Mouse (Mus musculus) lung, embryonic 14.5 days (tissue): ENCODE results near the gene Megf6. TPM values are rescaled to one million over a fixed set of nuclear protein-coding genes. Genes with fewer than 3 reads are reported as not detected.

Experiments used
- ATAC-seq: fragments of 200-750 bp; cut with Nextera tagmentation; 2 replicates; pipeline ENCODE4 v1.8.0; 2017; ENCODE audit warnings: mild to moderate bottlenecking, moderate TSS enrichment, moderate library complexity; ENCODE audit not compliant: insufficient read depth
- DNase-seq: peaks from one replicate; pipeline ENCODE4 v3.0.0-alpha.2; 2015
- H3K27ac ChIP-seq: fragments of 300-500 bp; sonication (generic); 2 replicates; pipeline ENCODE4 v1.5.1; 2014; ENCODE audit warnings: low read depth, mild to moderate bottlenecking, moderate library complexity
- H3K27me3 ChIP-seq: fragments of 300-500 bp; sonication (generic); 2 replicates; pipeline ENCODE4 v1.6.1; 2014; ENCODE audit warnings: low read length, control low read depth; ENCODE audit not compliant: insufficient read depth
- H3K36me3 ChIP-seq: fragments of 300-500 bp; sonication (generic); 2 replicates; pipeline ENCODE4 v1.6.1; 2014; ENCODE audit warnings: control low read depth; ENCODE audit not compliant: insufficient read depth
- H3K4me1 ChIP-seq: fragments of 300-500 bp; sonication (generic); 2 replicates; pipeline ENCODE4 v1.6.1; 2014; ENCODE audit warnings: antibody characterized with exemption, control low read depth; ENCODE audit not compliant: insufficient read depth
- H3K4me2 ChIP-seq: fragments of 300-500 bp; sonication (generic); 2 replicates; pipeline ENCODE4 v1.6.1; 2014; ENCODE audit warnings: mild to moderate bottlenecking
- H3K4me3 ChIP-seq: fragments of 300-500 bp; sonication (generic); 2 replicates; pipeline ENCODE4 v1.5.1; 2014; ENCODE audit warnings: low read depth, low read length
- H3K9ac ChIP-seq: fragments of 300-500 bp; sonication (generic); 2 replicates; pipeline ENCODE4 v1.6.1; 2014
- H3K9me3 ChIP-seq: fragments of 300-500 bp; sonication (generic); 2 replicates; pipeline ENCODE4 v1.6.1; 2016; ENCODE audit warnings: low read depth, low read length, control low read depth
- CTCF ChIP-seq: IDR thresholded peaks from 2 replicates; pipeline ENCODE4 v1.5.1; 2016; ENCODE audit warnings: antibody characterized with exemption, low read depth
- WGBS: fragments of 180-500 bp; shearing (Covaris S2); extraction: QIAGEN DNeasy Blood & Tissue Kit; methylation state at CpG from one replicate; pipeline ENCODE4 v1.1.7; 2014; 5-methylcytosine and 5-hydroxymethylcytosine counted together
- polyA plus RNA-seq: library from polyadenylated mRNA; unstranded; fragments of >200 nt; fragmentation: Nextera tagmentation; extraction: Ambion mirVana; gene quantifications from 2 replicates; pipeline ENCODE4 v1.2.1, GENCODE M21; 2014

Megf6 gene
- polyA plus RNA-seq, 1 experiment from 2014 or later = 14.8 TPM

- Histone ChIP-seq H3K4me3 (peak within 1 kb of the TSS; percentile 75), H3K9ac (peak within 1 kb of the TSS; percentile 79), H3K27me3 (peaks cover 47% of the 10 kb centered on the region), H3K4me2 (peak within 1 kb of the TSS; percentile 89), H3K27ac (peak within 1 kb of the TSS; percentile 74), H3K36me3 (peaks cover 17% of the 10 kb centered on the region; the same call in 1 of the 2 replicates), H3K4me1 (0 out of 2 replicates have a peak, but pooled peaks cover 6% of the 10 kb centered on the region), H3K9me3 (no peaks in the 10 kb centered on the region)
- no peak for TF ChIP-seq CTCF
- 2% methylated on average over 49 of the region's 49 CpGs for WGBS
- DNase-seq (peak; percentile 95), ATAC-seq (peak; percentile 95)
Measured at GRCm38 (mm10) chr4:154142211-154143040, 28.1 kb upstream of the Megf6 start, which contains the start of gene Wrap73. Gene Wrap73, plus strand, starts transcription at chr4:154142372.

- Histone ChIP-seq H3K9me3 (no peaks in the 10 kb centered on the region), H3K27me3 (peaks cover 24% of the 10 kb centered on the region), H3K4me3 (no peak overlapping the region), H3K9ac (no peak overlapping the region), H3K4me2 (no peak overlapping the region), H3K27ac (no peak overlapping the region), H3K36me3 (peaks cover 22% of the 10 kb centered on the region; the same call in 1 of the 2 replicates), H3K4me1 (0 out of 2 replicates have a peak, but pooled peaks cover 6% of the 10 kb centered on the region)
- WGBS = 71% methylated on average over 3 of the region's 3 CpGs
- no peak for TF ChIP-seq CTCF
- no peak for DNase-seq
- no peak for ATAC-seq
Measured at GRCm38 (mm10) chr4:154144712-154145111, 25.8 kb upstream of the Megf6 start.

GRCm38 (mm10) chr4:154146342-154146741 lies 24.2 kb upstream of the Megf6 start:
- Histone ChIP-seq H3K9me3 (no peaks in the 10 kb centered on the region), H3K27ac (no peak overlapping the region), H3K27me3 (peaks cover 7% of the 10 kb centered on the region), H3K36me3 (peaks cover 30% of the 10 kb centered on the region), H3K4me2 (no peak overlapping the region), H3K9ac (no peak overlapping the region), H3K4me3 (no peak overlapping the region), H3K4me1 (0 out of 2 replicates have a peak, but pooled peaks cover 6% of the 10 kb centered on the region)
- no peak for ATAC-seq
- TF ChIP-seq CTCF = no peak
- WGBS = 81% methylated on average over 10 of the region's 10 CpGs
- no peak for DNase-seq

GRCm38 (mm10) chr4:154154104-154154503 lies 16.4 kb upstream of the Megf6 start:
- ATAC-seq = no peak

GRCm38 (mm10) chr4:154156050-154156449 lies 14.5 kb upstream of the Megf6 start:
- no peak for ATAC-seq

More at GRCm38 (mm10) chr4:154154104-154154503, 16.4 kb upstream of the Megf6 start:
- Histone ChIP-seq H3K27ac (no peak overlapping the region), H3K4me3 (no peak overlapping the region), H3K4me1 (peaks cover under 1% of the 10 kb centered on the region; the same call in 1 of the 2 replicates), H3K9me3 (no peaks in the 10 kb centered on the region), H3K36me3 (peaks cover 75% of the 10 kb centered on the region), H3K27me3 (no peaks in the 10 kb centered on the region), H3K4me2 (no peak overlapping the region), H3K9ac (no peak overlapping the region)
- TF ChIP-seq CTCF = no peak
- no peak for DNase-seq
- WGBS = 59% methylated on average over 11 of the region's 11 CpGs

GRCm38 (mm10) chr4:154157970-154158662 lies 12.4 kb upstream of the Megf6 start:
- H3K9me3 ChIP-seq = no peaks in the 10 kb centered on the region
- WGBS = 90% methylated on average over 14 of the region's 14 CpGs
- peaks cover 52% of the 10 kb centered on the region for H3K36me3 ChIP-seq
- no peak for TF ChIP-seq CTCF
- ATAC-seq (no peak), DNase-seq (no peak)
- no peaks in the 10 kb centered on the region for H3K27me3 ChIP-seq
- no peak overlapping the region for H3K9ac ChIP-seq
- H3K4me2 ChIP-seq = no peak overlapping the region
- peaks cover 6% of the 10 kb centered on the region for H3K4me1 ChIP-seq
- no peak overlapping the region for H3K4me3 ChIP-seq
- no peak overlapping the region for H3K27ac ChIP-seq

More at GRCm38 (mm10) chr4:154156050-154156449, 14.5 kb upstream of the Megf6 start:
- Histone ChIP-seq H3K36me3 (peaks cover 70% of the 10 kb centered on the region), H3K4me2 (no peak overlapping the region), H3K27ac (no peak overlapping the region), H3K9me3 (no peaks in the 10 kb centered on the region), H3K4me1 (peaks cover 6% of the 10 kb centered on the region), H3K4me3 (no peak overlapping the region), H3K27me3 (no peaks in the 10 kb centered on the region), H3K9ac (no peak overlapping the region)
- no peak for TF ChIP-seq CTCF
- DNase-seq = no peak
- 77% methylated on average over 7 of the region's 7 CpGs for WGBS

- H3K4me3 ChIP-seq = peak overlapping the region; percentile 88; the same call in 1 of the 2 replicates
- peak; percentile 23; the same call in 1 of the 2 replicates for ATAC-seq
- 17% methylated on average over 6 of the region's 6 CpGs for WGBS
Measured at GRCm38 (mm10) chr4:154159002-154159401, 11.5 kb upstream of the Megf6 start.

More at GRCm38 (mm10) chr4:154159002-154159401, 11.5 kb upstream of the Megf6 start:
- H3K9ac ChIP-seq = no peak overlapping the region
- no peaks in the 10 kb centered on the region for H3K9me3 ChIP-seq
- no peak overlapping the region for H3K27ac ChIP-seq
- no peaks in the 10 kb centered on the region for H3K27me3 ChIP-seq
- peak; percentile 100 for TF ChIP-seq CTCF
- H3K4me2 ChIP-seq = peak overlapping the region; percentile 70
- DNase-seq = peak; percentile 91
- peaks cover 46% of the 10 kb centered on the region for H3K36me3 ChIP-seq
- H3K4me1 ChIP-seq = peaks cover 6% of the 10 kb centered on the region
